Mouse (Mus musculus): ENCODE data around the gene Ranbp1. TPM values are rescaled to one million over a fixed set of nuclear protein-coding genes. Genes with fewer than 3 reads are reported as not detected.
"Not testable (repeated sequence)": the region's sequence is repeated elsewhere in the genome, so short reads cannot be mapped to it uniquely, and the experiment has no call there.

Ranbp1 gene
- polyA plus RNA-seq, 2 experiments from 2014 or later: 122 to 138 TPM

DNA sequence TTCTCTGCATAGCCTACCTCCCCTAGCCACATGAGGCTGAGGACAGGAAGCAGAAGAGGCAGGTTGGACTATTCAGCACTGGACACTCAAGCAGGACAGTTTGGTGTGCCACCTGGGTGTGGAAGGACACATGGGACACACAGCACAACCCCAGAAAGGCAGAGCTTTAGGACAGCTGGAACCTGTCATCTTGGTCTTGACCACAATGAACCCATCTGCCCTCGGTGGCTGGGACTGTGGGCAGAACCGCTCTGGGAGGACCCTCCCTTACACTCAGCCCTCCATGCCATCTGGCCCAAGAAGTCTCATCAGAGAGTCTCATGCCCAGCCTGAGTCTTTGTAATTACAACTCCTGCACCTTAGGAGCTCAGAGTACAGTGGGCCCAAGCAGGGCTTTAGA, 48.5 kb downstream of the Ranbp1 start:
- ATAC-seq: no peak

DNA sequence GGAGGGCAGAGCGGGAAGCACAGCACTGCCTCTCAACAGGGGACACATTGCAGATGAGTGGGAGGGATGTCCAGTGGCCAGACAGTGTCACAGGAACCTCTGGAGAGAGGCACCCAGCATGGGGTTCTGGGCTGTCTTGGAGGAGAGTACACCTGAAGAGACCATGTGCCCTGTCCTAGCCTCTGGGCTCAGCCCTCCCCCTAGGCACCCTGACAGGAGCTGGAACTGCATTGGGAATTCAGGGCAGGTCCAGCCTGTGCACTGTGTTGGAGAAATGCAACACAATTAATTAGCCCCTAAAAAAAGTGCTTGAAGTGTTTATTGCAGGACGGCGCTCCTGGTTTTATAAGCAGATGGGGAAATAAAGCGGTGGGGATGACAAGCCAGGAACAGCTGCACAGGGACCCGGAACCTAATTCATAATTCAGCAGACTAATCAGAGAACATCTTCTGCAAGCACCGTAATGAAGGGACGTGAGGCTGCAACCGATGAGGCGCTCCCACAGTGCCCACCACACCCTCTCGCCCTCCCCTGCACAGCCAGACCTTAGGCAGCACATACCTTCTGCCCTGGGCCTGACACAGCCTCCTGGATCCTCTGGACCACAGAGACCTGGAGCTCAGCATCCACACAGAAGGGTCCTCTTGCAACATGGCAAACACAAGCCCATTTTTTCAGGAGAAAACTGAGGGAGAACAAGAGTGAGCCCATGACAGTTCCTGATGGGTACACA, 50.0 kb downstream of the Ranbp1 start:
- ATAC-seq: no peak

DNA sequence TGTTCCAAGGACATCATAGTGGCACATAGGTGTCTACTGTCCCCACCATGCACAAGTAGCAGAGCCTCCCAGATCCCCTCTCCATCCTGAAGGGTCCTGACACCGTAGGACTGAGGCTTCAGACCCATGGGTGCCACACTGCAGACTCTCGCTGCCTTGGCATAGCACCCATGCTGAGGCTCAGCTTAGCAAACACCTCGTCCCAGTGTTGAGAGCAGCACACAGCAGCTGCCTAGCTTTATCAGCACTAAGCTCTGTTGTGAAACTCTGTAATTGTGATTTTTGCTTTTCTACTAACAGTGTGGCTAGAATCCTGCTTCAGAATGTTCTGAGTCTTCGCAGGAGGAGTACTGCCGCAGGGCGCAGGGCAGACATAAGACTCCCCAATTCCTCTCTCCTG, 50.7 kb downstream of the Ranbp1 start:
- no peak for ATAC-seq

DNA sequence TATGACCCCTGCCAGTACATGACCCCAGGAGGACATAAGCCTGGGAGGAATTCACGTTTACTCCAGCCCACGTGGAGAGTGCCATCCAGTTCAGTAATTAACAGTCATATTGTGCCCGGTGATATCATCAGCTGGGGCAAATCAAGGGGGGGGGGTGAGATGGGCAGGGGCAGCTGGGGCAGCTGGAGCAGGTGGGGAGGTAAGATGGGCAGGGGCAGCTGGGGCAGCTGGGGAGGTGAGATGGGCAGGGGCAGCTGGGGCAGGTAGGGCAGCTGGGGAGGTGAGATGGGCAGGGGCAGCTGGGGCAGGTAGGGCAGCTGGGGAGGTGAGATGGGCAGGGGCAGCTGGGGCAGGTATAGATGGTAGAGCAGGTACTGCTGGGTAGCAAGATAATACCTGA, 53.0 kb downstream of the Ranbp1 start:
- not testable (repeated sequence) for ATAC-seq

DNA sequence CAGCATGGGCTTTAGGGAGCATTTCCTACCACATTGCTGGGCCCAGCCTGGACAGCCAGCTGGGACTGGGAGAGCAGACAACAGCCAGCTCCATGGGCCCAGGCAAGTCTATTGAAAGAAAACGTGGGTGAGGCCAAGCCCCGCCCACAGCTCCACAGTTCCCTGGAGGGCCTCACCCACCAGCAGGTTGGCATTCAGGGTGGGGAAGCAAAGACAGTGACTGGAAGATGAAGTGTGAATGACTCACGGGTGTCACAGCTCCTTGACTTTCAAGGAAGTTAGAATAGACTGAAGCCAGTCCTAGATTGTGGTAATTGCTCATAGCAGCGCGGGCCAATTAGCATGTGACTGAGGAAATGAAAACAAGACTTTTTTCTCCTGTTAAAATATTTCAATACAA, 53.5 kb downstream of the Ranbp1 start:
- no peak for ATAC-seq

DNA sequence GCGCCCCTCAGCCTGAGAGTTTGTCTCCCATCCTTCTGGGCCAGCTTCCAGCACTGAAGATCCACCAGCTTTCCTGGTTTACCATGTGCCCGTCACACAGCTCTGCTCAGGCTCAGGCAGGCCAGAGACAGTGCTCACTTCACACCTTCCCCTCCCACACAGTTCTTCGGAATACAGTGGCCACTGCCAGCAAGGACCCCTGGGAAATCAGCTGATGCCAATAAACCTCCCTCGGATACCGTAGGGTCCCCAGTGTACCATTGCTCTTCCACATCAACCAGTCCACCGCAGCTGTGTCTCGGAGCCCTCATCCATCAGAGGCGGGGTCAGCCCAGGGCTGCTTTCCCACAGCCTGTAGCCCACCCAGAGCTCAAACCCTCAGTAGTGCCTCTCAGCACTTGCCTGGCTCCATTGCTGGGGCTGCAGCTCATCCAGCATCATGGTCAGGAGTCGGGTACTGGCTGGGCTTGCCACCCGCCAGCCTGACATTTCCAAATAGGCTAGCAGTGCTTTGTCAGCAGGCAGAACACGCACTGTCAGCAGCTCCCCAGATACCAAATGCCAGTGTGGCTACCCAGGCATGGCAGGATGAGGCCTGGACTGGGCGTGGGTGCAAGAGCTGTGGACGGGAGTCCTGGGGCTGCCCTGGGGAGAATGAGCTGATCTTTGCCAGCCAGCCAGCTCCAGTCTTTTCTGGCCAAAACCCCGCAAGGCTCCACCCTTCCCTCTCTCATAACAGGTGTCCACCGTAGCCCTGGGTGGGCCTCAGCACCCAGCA, 54.1 kb downstream of the Ranbp1 start:
- ATAC-seq: no peak

DNA sequence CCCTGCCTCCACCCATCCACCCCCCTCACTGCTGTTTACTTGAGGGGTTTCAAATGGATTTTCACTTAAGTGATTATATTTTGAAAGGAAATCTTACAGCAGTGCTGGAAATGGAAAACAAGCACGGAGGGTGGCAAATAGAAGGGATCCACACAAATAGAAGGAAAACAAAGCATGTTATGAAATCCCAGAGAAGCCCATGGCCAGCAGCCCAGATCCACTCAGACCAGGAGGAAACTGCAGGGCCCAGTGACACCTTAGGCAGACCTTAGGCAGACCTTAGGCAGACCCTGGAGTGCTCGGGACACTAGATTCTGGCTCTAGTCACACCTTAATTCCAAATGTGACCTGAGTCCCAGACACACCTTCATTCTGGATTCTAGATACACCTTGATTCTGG, 57.5 kb downstream of the Ranbp1 start:
- no peak for ATAC-seq

Other genes starting within 250 kb of the Ranbp1 start
- gene Dgcr6, start 195.9 kb downstream of the Ranbp1 start, polyA plus RNA-seq (2017; shearing (Covaris generic)): 10 to 100 TPM; 16.4 to 21.2 TPM
- gene Prodh, start 158.5 kb downstream of the Ranbp1 start, polyA plus RNA-seq (2017; shearing (Covaris generic)): 10 to 100 TPM in 1 of 2 experiments, 1 to 10 TPM in 1; 5.7 to 11.1 TPM
- not detected for gene Rtn4r, start 121.1 kb downstream of the Ranbp1 start, polyA plus RNA-seq (2017; shearing (Covaris generic))
- not detected for gene Ccdc188, start 30.9 kb downstream of the Ranbp1 start, polyA plus RNA-seq (2017; shearing (Covaris generic))
- 1 to 10 TPM; 1.6 to 3.2 TPM for gene Zdhhc8, start 13.6 kb downstream of the Ranbp1 start, polyA plus RNA-seq (2017; shearing (Covaris generic))
- 10 to 100 TPM; 42.2 to 67.6 TPM for gene Trmt2a, start 53 bp downstream of the Ranbp1 start, polyA plus RNA-seq (2017; shearing (Covaris generic))
- gene Gm49776, start 9.6 kb upstream of the Ranbp1 start, polyA plus RNA-seq (2017; shearing (Covaris generic)): not detected
- gene Dgcr8, start 40.5 kb upstream of the Ranbp1 start, polyA plus RNA-seq (2017; shearing (Covaris generic)): 10 to 100 TPM; 21.1 to 25.9 TPM
- gene Tango2, start 99.4 kb upstream of the Ranbp1 start, polyA plus RNA-seq (2017; shearing (Covaris generic)): 10 to 100 TPM; 71.4 to 94.5 TPM
- under 1 TPM in 1 of 2 experiments, not detected in 1; 0.91 TPM for gene Arvcf, start 99.5 kb upstream of the Ranbp1 start, polyA plus RNA-seq (2017; shearing (Covaris generic))
- 10 to 100 TPM; 21.7 to 26.7 TPM for gene Txnrd2, start 177.7 kb upstream of the Ranbp1 start, polyA plus RNA-seq (2017; shearing (Covaris generic))
- 10 to 100 TPM; 62.0 to 65.2 TPM for gene Comt, start 178.1 kb upstream of the Ranbp1 start, polyA plus RNA-seq (2017; shearing (Covaris generic))
- 10 to 100 TPM; 15.4 to 21.4 TPM for gene Gnb1l, start 250.0 kb upstream of the Ranbp1 start, polyA plus RNA-seq (2017; shearing (Covaris generic))